Mouse (Mus musculus): Measurements from ENCODE around the gene Exoc4.

DNA sequence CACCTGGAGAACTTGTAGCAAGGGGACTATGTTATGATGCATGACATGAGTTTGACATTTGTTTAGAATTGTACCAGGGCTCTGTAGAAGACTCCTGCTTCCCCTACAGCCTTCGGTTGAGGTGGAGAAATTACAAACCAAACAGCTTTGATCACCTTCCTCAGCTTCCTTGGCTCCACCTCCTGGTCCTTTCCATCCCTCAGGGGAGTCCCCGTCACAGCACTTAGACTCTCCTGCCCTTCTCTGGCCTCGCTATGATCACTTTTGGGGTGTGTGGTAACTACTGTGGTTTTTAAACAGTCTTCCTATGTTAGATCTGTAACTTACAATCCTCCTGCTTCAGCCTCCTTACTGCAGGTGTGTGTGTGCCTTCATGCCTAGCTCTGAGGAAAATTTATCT, 434.6 kb downstream of the Exoc4 start:
- no peak for TF ChIP-seq CTCF (IDR thresholded peaks at IDR 0.05; ENCODE audit: low read depth, low read length)
- TF ChIP-seq POLR2A (IDR thresholded peaks at IDR 0.05; ENCODE audit: extremely low read depth, insufficient read depth, low read length) = no peak

Measured in liver, adult 2 months (tissue).